In the genomic region with DNA sequence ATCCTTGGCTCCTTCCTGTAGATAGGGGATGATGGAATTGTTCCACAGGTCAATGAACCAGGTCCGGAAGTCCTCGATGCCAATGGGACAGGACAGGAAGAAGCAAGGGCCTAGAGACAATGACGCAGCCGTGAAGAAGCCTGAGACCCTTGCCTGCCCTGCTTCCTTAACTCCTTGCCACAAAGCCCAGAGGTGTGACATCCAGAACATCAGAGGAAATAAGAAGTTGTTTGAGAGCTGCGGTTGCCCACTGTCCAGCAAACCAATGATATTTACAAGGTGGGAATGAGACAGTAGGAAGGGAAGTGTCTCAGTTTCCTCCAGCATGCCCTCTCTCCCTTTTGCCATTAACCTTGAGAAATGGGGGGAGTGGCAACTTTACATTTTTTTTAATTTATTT, we compare ENCODE assay signal across 16 mouse cellular contexts. TPM values are rescaled to one million over a fixed set of nuclear protein-coding genes. Genes with fewer than 3 reads are reported as not detected.
DNase-seq lines count a peak whose midpoint lies in the region.
"Had no signal": no experiment of that assay in that cellular context is flagged by ENCODE, and none has a peak within 500 bp of the region (broad histone marks: within the 10 kb centered on the region; RNA-seq: fewer than 3 reads in every experiment).

No protein-coding gene starts in this region.

- peaks cover 85% of the 10 kb centered on the region for H3K36me3 ChIP-seq in heart, embryonic 10.5 days
- H3K36me3 ChIP-seq: G1E had no signal

- 87% methylated on average over 5 of the region's 5 CpGs for WGBS in heart, embryonic 10.5 days

- no peak overlapping the region for H3K4me3 ChIP-seq in heart, embryonic 10.5 days

- H3K4me1 ChIP-seq in heart, embryonic 10.5 days, result no peaks in the 10 kb centered on the region

- H3K9me3 ChIP-seq in heart, embryonic 10.5 days, result no peaks in the 10 kb centered on the region
- H3K9me3 ChIP-seq: G1E had no signal

- DNase-seq in heart, adult 11 months, result peak; percentile 52
- DNase-seq in heart, adult 9 months (ENCODE audit: low spot score in 2 of 2), result no peak
- DNase-seq in heart, embryonic 10.5 days (ENCODE audit: low spot score), result peak; percentile 71
- DNase-seq in heart, adult 8-10 months (ENCODE audit: low spot score), result no peak
- DNase-seq: adrenal gland, adult 2 months; adrenal gland, adult 8-10 months; adrenal gland, postnatal 10 days; adrenal gland, postnatal 14 days; adrenal gland, postnatal 25 days; adrenal gland, postnatal 36 days; B cell, adult 2 months; cerebellum, adult 11 months; cerebellum, adult 11-12 months; cerebellum, adult 18-20 months had no signal

- no peaks in the 10 kb centered on the region for H3K27me3 ChIP-seq in heart, embryonic 10.5 days (ENCODE audit: insufficient read depth, poor library complexity, severe bottlenecking)
- H3K27me3 ChIP-seq: Patski had no signal

- no peak overlapping the region for H3K27ac ChIP-seq in heart, embryonic 10.5 days

RNA-seq across cellular contexts. Expression of a gene that starts 18.6 kb away (rescaled TPM):
- polyA plus RNA-seq in heart, embryonic 10.5 days (2016; fragmentation: Nextera tagmentation; extraction: Ambion mirVana), result 118 and 134 TPM in 2 replicates
- 10 to 100 TPM; 27.1 to 34.0 (median 30.1) TPM for total RNA-seq in heart, adult 8-10 months (2022)

Comparison
In these comparisons a context has a peak if more than half of its experiments do, and no peak if none do; other contexts are left out.
1. DNase-seq: peak in heart, adult 11 months (single experiment) and heart, embryonic 10.5 days (single experiment); none in heart, adult 9 months (0 of 2) and heart, adult 8-10 months (single experiment).